Mouse (Mus musculus): ENCODE measurements around the gene Ube2t. TPM values are rescaled to one million over a fixed set of nuclear protein-coding genes. Genes with fewer than 3 reads are reported as not detected.

Gene Ube2t
- 1.4 TPM for polyA plus RNA-seq (2014; fragmentation: Illumina TruSeq; extraction: RNeasy Lipid Tissue Mini Kit (QIAGEN cat#74804); ENCODE audit: insufficient read depth, low read depth, low replicate concordance)

DNA sequence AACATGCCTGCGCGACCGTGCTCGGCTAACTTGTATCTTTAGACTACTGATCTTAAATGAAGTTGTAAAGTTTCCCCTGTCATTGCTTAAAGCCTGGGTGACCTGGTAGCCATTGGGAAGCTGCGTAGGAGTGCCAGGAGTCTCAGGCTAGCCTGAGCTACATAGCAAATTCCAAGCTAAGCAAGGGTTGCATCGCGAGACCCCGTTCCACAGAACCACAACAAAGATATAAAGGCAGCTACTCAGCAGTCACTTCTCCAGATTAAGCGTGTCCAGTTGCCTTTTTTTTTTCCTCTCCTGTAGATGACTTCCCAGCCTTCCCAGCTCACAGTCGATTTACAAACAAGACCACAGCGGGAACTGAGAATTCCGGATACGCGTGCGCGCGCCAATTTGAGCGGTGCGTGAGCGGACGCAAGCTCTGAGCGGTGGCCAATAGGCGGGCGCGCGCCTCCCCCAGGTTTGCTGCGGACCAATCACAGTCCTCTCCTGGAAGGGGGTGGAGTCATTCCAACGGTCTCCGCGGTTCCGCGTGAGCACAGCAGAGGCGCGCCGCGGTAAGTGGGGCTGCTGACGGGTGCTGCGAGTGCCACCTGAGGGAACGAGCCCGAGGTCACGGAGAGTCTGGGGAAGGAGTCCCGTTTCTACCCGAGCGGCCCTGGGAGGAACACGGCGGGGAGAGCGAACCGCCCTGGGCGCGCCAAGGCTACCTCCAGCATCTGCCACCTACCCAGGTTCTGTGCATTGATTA, at the start of gene Ube2t:
Ube2t (plus strand) TSS at position 513 of the 751 bp plus-strand sequence.

DNA sequence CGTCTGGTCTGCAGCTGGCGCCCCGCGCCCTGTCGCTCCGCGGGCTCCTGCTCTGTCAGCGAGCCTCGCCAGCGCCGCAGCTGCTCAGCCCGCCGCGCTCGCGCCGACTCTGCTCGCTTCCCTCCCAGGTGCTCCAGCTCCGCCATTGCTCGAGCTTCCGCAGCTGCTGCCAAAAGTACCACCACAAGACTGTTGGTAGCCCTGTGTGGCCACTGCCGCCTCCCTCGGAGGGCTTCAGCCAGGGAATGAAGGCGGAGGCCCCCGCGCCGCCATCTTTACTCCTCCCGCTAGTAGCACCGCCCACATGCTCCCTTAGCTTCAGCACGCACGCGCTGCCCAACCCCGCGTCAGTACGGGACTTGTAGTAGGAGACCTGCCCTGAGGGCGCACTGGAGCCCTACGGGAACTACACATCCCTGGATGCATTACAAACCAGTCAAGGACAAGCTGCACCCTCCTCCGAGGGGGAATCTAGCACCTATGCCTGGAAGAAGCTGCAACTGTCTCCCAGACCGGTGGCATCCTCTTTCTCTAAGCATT, 6.7 kb upstream of the Ube2t start, which contains the start of gene Ppp1r12b:
Ppp1r12b (minus strand) TSS at position 306 of the 540 bp plus-strand sequence.

Other genes starting within 250 kb of the Ube2t start
- 7.1 TPM for gene Ppp1r12b, start 6.6 kb upstream of the Ube2t start, polyA plus RNA-seq (2014; fragmentation: Illumina TruSeq; extraction: RNeasy Lipid Tissue Mini Kit (QIAGEN cat#74804); ENCODE audit: insufficient read depth, low read depth, low replicate concordance)
- gene Lgr6, start 142.7 kb downstream of the Ube2t start, polyA plus RNA-seq (2014; fragmentation: Illumina TruSeq; extraction: RNeasy Lipid Tissue Mini Kit (QIAGEN cat#74804); ENCODE audit: insufficient read depth, low read depth, low replicate concordance), result 2.3 TPM
- gene Ptpn7, start 170.1 kb downstream of the Ube2t start, polyA plus RNA-seq (2014; fragmentation: Illumina TruSeq; extraction: RNeasy Lipid Tissue Mini Kit (QIAGEN cat#74804); ENCODE audit: insufficient read depth, low read depth, low replicate concordance), result 2.6 TPM
- gene Arl8a, start 184.3 kb downstream of the Ube2t start, polyA plus RNA-seq (2014; fragmentation: Illumina TruSeq; extraction: RNeasy Lipid Tissue Mini Kit (QIAGEN cat#74804); ENCODE audit: insufficient read depth, low read depth, low replicate concordance), result 42.2 TPM
- 0.27 TPM for gene Gpr37l1, start 205.1 kb downstream of the Ube2t start, polyA plus RNA-seq (2014; fragmentation: Illumina TruSeq; extraction: RNeasy Lipid Tissue Mini Kit (QIAGEN cat#74804); ENCODE audit: insufficient read depth, low read depth, low replicate concordance)

Data from lung, adult 10 weeks (tissue).